Mouse (Mus musculus) kidney, postnatal 0 days (tissue): ENCODE results near the gene Tdo2. TPM values are rescaled to one million over a fixed set of nuclear protein-coding genes. Genes with fewer than 3 reads are reported as not detected.

Experiments used
- ATAC-seq: fragments of 200-750 bp; cut with Nextera tagmentation; replicated peaks from 2 replicates; pipeline ENCODE4 v1.8.0; 2017; ENCODE audit warnings: low read depth, moderate number of reproducible peaks, moderate TSS enrichment, moderate library complexity; ENCODE audit not compliant: low FRiP score
- DNase-seq: peaks from one replicate; pipeline ENCODE4 v3.0.0-alpha.2; 2016; ENCODE audit warnings: low spot score
- H3K27ac ChIP-seq: fragments of 300-500 bp; sonication (generic); 2 replicates; pipeline ENCODE4 v1.5.1; 2014; ENCODE audit warnings: mild to moderate bottlenecking
- H3K27me3 ChIP-seq: fragments of 300-500 bp; sonication (generic); 2 replicates; pipeline ENCODE4 v1.6.1; 2014; ENCODE audit warnings: low read length, mixed read lengths; ENCODE audit not compliant: insufficient read depth
- H3K36me3 ChIP-seq: fragments of 300-500 bp; sonication (generic); 2 replicates; pipeline ENCODE4 v1.6.1; 2014; ENCODE audit warnings: low read length, mixed read lengths; ENCODE audit not compliant: insufficient read depth
- H3K4me1 ChIP-seq: fragments of 300-500 bp; sonication (generic); replicated peaks from 2 replicates; pipeline ENCODE4 v1.6.1; 2014; ENCODE audit warnings: antibody characterized with exemption, low read length, mixed read lengths; ENCODE audit not compliant: insufficient read depth
- H3K4me2 ChIP-seq: fragments of 300-500 bp; sonication (generic); 2 replicates; pipeline ENCODE4 v1.6.1; 2014; ENCODE audit warnings: mild to moderate bottlenecking, low read length, moderate library complexity, mixed read lengths
- H3K4me3 ChIP-seq: fragments of 300-500 bp; sonication (generic); replicated peaks from 2 replicates; pipeline ENCODE4 v1.5.1; 2014; ENCODE audit warnings: low read depth, low read length
- H3K9ac ChIP-seq: fragments of 300-500 bp; sonication (generic); 2 replicates; pipeline ENCODE4 v1.6.1; 2014; ENCODE audit warnings: low read depth, low read length
- H3K9me3 ChIP-seq: fragments of 300-500 bp; sonication (generic); replicated peaks from 2 replicates; pipeline ENCODE4 v1.6.1; 2016; ENCODE audit warnings: low read length, inconsistent platforms, mixed read lengths
- CTCF ChIP-seq: IDR thresholded peaks from 2 replicates; pipeline ENCODE4 v1.5.1; 2016; ENCODE audit warnings: antibody characterized with exemption, low read depth, mild to moderate bottlenecking, moderate library complexity
- WGBS: fragments of 180-500 bp; shearing (Covaris S2); extraction: QIAGEN DNeasy Blood & Tissue Kit; methylation state at CpG from one replicate; pipeline ENCODE4 v1.1.7; 2014; 5-methylcytosine and 5-hydroxymethylcytosine counted together
- polyA plus RNA-seq: library from polyadenylated mRNA; unstranded; fragments of >200 nt; fragmentation: Nextera tagmentation; extraction: Ambion mirVana; gene quantifications from 2 replicates; pipeline ENCODE4 v1.2.1, GENCODE M21; 2015

Gene Tdo2
- polyA plus RNA-seq, 1 experiment from 2014 or later = 0.08 TPM

DNA sequence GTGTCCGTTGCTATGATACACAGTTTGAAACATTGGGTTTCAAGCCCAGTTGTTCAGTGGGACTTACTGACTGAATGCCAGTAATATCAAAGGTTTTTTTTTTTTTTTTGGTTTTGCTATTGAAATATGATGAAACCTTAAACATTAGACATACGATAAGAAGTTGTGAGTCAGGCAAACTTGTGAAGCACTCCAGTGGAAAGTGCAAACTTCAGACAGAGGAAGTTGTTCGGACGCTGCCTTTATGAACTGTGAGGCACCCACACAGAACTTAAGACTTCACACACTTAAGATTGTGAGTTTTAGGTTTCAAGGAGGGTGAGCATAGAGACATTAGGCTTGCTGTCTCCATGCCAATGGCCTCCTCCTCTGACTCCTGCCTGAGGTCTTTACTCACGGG is 5.6 kb upstream of the Tdo2 start:
- Histone ChIP-seq H3K27ac (no peak overlapping the region), H3K4me3 (no peak overlapping the region), H3K4me2 (no peak overlapping the region), H3K9ac (no peak overlapping the region), H3K4me1 (no peaks in the 10 kb centered on the region), H3K27me3 (no peaks in the 10 kb centered on the region), H3K36me3 (no peaks in the 10 kb centered on the region), H3K9me3 (no peaks in the 10 kb centered on the region)
- ATAC-seq (no peak), DNase-seq (no peak)
- 58% methylated on average over 5 of the region's 5 CpGs for WGBS
- TF ChIP-seq CTCF = no peak

DNA sequence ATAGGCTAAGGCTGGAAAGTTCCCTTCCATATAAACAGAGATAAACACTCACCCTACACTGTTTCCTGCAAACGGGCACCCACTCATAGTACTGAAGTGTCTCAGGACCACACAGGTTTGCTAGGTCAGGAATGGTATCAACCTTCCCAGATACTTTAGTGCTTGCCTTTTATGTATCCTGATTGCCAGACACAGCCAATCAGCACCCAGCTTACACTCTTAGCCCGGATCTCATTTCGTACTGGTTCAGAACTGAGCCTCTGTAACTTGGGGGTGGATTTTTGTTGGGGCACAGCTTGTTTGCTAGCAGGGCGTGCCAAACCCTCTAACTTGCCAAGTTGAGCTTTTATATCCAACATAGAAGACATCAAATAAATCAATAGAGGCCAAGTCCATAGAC is 395 bp downstream of the Tdo2 start:
- no peak overlapping the region for H3K4me3 ChIP-seq
- ATAC-seq = no peak
- H3K36me3 ChIP-seq = no peaks in the 10 kb centered on the region
- TF ChIP-seq CTCF = no peak
- H3K4me1 ChIP-seq = no peaks in the 10 kb centered on the region
- H3K9ac ChIP-seq = no peak overlapping the region
- WGBS = 70% methylated on average over 4 of the region's 4 CpGs
- H3K4me2 ChIP-seq = no peak overlapping the region
- DNase-seq = no peak
- H3K27me3 ChIP-seq = no peaks in the 10 kb centered on the region
- H3K9me3 ChIP-seq = no peaks in the 10 kb centered on the region
- no peak overlapping the region for H3K27ac ChIP-seq

GRCm38 (mm10) chr3:81964596-81964995 is 11.4 kb downstream of the Tdo2 start:
- no peak for TF ChIP-seq CTCF
- H3K4me1 ChIP-seq = no peaks in the 10 kb centered on the region
- H3K9ac ChIP-seq = no peak overlapping the region
- no peak overlapping the region for H3K27ac ChIP-seq
- no peak overlapping the region for H3K4me2 ChIP-seq
- H3K27me3 ChIP-seq = no peaks in the 10 kb centered on the region
- 66% methylated on average over 3 of the region's 3 CpGs for whole genome bisulfite sequencing
- H3K4me3 ChIP-seq = no peak overlapping the region
- ATAC-seq (no peak), DNase-seq (no peak)
- H3K36me3 ChIP-seq = no peaks in the 10 kb centered on the region
- no peaks in the 10 kb centered on the region for H3K9me3 ChIP-seq

DNA sequence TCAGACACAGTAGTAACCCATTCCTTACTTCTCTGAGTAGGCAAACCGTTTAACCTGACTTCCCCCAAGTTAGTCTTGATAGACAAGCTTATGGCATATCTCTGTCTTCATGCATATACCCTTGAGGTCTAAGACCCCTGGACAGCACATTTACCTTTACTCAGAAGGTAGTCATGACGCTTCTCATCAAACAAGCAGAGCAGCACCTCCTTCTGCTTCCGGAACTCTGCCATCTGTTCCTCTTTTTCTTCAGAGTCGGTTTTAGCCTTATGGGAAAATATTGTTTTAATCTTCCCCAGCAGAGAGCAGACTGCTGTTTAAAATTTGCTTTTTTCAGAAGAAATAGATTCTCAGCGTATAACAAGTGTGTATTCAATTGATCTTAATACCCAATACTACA is 12.2 kb downstream of the Tdo2 start:
- TF ChIP-seq CTCF = no peak
- Histone ChIP-seq H3K9ac (no peak overlapping the region), H3K4me3 (no peak overlapping the region), H3K4me2 (no peak overlapping the region), H3K9me3 (no peaks in the 10 kb centered on the region), H3K27ac (no peak overlapping the region), H3K27me3 (no peaks in the 10 kb centered on the region), H3K36me3 (no peaks in the 10 kb centered on the region), H3K4me1 (no peaks in the 10 kb centered on the region)
- DNase-seq (no peak), ATAC-seq (no peak)
- WGBS = 70% methylated on average over 5 of the region's 5 CpGs

DNA sequence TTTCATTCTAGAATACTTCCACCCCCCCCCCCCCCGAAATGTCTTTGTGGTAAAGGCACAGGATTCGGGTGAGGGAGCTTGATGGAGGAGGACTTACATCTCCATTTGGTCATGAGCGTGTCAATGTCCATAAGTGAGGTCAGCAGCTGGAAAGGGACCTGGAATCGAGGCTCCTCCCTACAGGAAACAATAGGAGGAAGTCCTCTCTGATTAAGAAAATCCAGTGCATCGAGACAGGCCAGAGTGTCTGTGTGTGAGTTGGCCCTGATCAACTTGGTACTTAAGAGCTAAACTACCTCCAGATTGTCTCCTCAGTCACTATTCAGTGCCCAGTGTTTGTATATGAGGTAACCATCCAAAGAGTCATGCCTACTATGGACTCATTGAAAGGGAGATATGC is 14.7 kb downstream of the Tdo2 start:
- Histone ChIP-seq H3K4me2 (no peak overlapping the region), H3K27me3 (no peaks in the 10 kb centered on the region), H3K36me3 (no peaks in the 10 kb centered on the region), H3K9ac (no peak overlapping the region), H3K4me3 (no peak overlapping the region), H3K27ac (no peak overlapping the region), H3K9me3 (no peaks in the 10 kb centered on the region), H3K4me1 (no peaks in the 10 kb centered on the region)
- ATAC-seq = no peak
- TF ChIP-seq CTCF = no peak
- DNase-seq = no peak
- WGBS = 86% methylated on average over 5 of the region's 5 CpGs

DNA sequence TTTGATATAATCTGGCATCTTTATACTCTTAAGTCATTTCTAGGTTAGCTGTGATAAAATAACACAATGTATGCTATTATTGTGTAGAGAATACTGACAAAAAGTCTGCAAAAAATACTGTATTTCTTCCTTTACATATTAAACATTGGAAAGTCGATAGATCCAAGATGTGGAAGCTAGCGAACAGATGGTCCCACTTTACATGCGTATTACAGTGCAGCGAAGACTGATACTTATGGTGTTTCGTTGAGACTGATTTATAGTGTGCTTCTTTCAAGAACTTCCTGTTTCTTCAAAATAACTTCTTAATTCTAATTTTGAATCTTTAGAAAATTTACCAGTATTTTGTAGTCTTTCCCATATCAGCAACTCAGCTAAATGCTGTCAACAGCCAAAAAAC is 18.5 kb downstream of the Tdo2 start:
- H3K9ac ChIP-seq = no peak overlapping the region
- no peaks in the 10 kb centered on the region for H3K36me3 ChIP-seq
- no peak overlapping the region for H3K4me3 ChIP-seq
- no peak for TF ChIP-seq CTCF
- no peak overlapping the region for H3K27ac ChIP-seq
- DNase-seq = no peak
- WGBS = 78% methylated on average over 5 of the region's 5 CpGs
- no peaks in the 10 kb centered on the region for H3K9me3 ChIP-seq
- no peak for ATAC-seq
- H3K27me3 ChIP-seq = no peaks in the 10 kb centered on the region
- H3K4me1 ChIP-seq = no peaks in the 10 kb centered on the region
- no peak overlapping the region for H3K4me2 ChIP-seq

DNA sequence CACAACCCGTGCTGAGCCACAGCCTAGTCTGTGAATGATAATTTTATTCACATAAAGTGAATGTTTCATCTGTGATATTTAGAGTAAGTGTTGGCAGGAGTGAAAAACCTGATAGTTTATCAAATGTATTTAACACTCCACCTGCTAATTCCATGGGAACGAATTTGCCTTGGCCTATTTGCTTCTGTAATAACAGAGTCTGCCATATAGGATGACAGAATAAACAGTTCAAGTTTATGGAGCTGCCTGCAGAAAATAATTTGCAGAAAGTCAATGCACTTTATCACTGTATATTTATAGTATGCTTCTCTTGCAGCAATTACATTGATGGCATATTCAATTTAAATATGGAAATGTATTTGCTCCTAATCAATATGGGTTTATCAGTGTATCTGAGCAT is 24.2 kb downstream of the Tdo2 start:
- Histone ChIP-seq H3K9ac (no peak overlapping the region), H3K4me3 (no peak overlapping the region), H3K27ac (no peak overlapping the region), H3K9me3 (no peaks in the 10 kb centered on the region), H3K36me3 (no peaks in the 10 kb centered on the region), H3K27me3 (no peaks in the 10 kb centered on the region), H3K4me2 (no peak overlapping the region), H3K4me1 (no peaks in the 10 kb centered on the region)
- no peak for ATAC-seq
- DNase-seq = no peak
- TF ChIP-seq CTCF = no peak
- 57% methylated on average over 2 of the region's 2 CpGs for WGBS
